Mouse (Mus musculus) T-helper 17 cell (primary cell): ENCODE results near the gene Rapgef4.

Experiments used
- in situ Hi-C, 2 experiments: fragments of 300-600 bp; cut with MboI, MseI; formaldehyde crosslinking; loops; 1 replicate in 1 of 2; 2 replicates in 1 of 2; pipeline ENCODE4 v1.15.1; 2025; ENCODE audit warnings: high pct_unique_total_duplicates in 2 of 2

Rapgef4 gene

GRCm38 (mm10) chr2:72026506-72026905 is 45.5 kb downstream of the Rapgef4 start:
- in situ Hi-C loops, result loop anchor here (5.0 kb wide), 1 partner anchor 124 kb away; no protein-coding TSS in a partner anchor

GRCm38 (mm10) chr2:72029081-72029480 is 48.0 kb downstream of the Rapgef4 start:
- in situ Hi-C loops, result loop anchor here (5.0 kb wide), 1 partner anchor 127 kb away; no protein-coding TSS in a partner anchor

GRCm38 (mm10) chr2:72029586-72030144 is 48.6 kb downstream of the Rapgef4 start:
- in situ Hi-C loops, result loop anchor here (5.0 kb wide), 2 partner anchors 62 to 127 kb away; no protein-coding TSS in a partner anchor

- in situ Hi-C loops, result loop anchor here (5.0 kb wide), 1 partner anchor 64 kb away; no protein-coding TSS in a partner anchor
Measured at GRCm38 (mm10) chr2:72031717-72032116, 50.7 kb downstream of the Rapgef4 start.

GRCm38 (mm10) chr2:72035616-72036015 is 54.6 kb downstream of the Rapgef4 start:
- in situ Hi-C loops, result loop anchor here in 1 of 2 experiments (5.0 kb wide), 1 partner anchor 117 kb away; no protein-coding TSS in a partner anchor

GRCm38 (mm10) chr2:72037357-72037756 is 56.3 kb downstream of the Rapgef4 start:
- in situ Hi-C loops, result loop anchor here in 1 of 2 experiments (5.0 kb wide), 1 partner anchor 115 kb away; no protein-coding TSS in a partner anchor

GRCm38 (mm10) chr2:72038235-72038634 is 57.2 kb downstream of the Rapgef4 start:
- in situ Hi-C loops, result loop anchor here in 1 of 2 experiments (5.0 kb wide), 1 partner anchor 114 kb away; no protein-coding TSS in a partner anchor

- in situ Hi-C loops, result loop anchor here in 1 of 2 experiments (5.0 kb wide), 1 partner anchor 114 kb away; no protein-coding TSS in a partner anchor
Measured at GRCm38 (mm10) chr2:72038651-72039251, 57.7 kb downstream of the Rapgef4 start.

- in situ Hi-C loops, result loop anchor here (5.0 to 10.0 kb wide), 4 partner anchors 113 to 1455 kb away; no protein-coding TSS in a partner anchor
Measured at GRCm38 (mm10) chr2:72039522-72040045, 58.5 kb downstream of the Rapgef4 start.

- in situ Hi-C loops, result loop anchor here (5.0 to 10.0 kb wide), 3 partner anchors 116 to 1456 kb away; no protein-coding TSS in a partner anchor
Measured at GRCm38 (mm10) chr2:72041087-72041486, 60.0 kb downstream of the Rapgef4 start.

GRCm38 (mm10) chr2:72042093-72042492 is 61.1 kb downstream of the Rapgef4 start:
- in situ Hi-C loops, result loop anchor here (5.0 to 10.0 kb wide), 3 partner anchors 115 to 1457 kb away; no protein-coding TSS in a partner anchor

GRCm38 (mm10) chr2:72044191-72044590 is 63.2 kb downstream of the Rapgef4 start:
- in situ Hi-C loops, result loop anchor here (5.0 to 10.0 kb wide), 3 partner anchors 113 to 1459 kb away; no protein-coding TSS in a partner anchor

- in situ Hi-C loops, result loop anchor here in 1 of 2 experiments (10.0 kb wide), 1 partner anchor 1460 kb away; no protein-coding TSS in a partner anchor
Measured at GRCm38 (mm10) chr2:72045024-72045423, 64.0 kb downstream of the Rapgef4 start.

GRCm38 (mm10) chr2:72045659-72046058 is 64.6 kb downstream of the Rapgef4 start:
- in situ Hi-C loops, result loop anchor here in 1 of 2 experiments (10.0 kb wide), 1 partner anchor 1461 kb away; no protein-coding TSS in a partner anchor

GRCm38 (mm10) chr2:72050451-72050850 is 69.4 kb downstream of the Rapgef4 start:
- in situ Hi-C loops, result loop anchor here in 1 of 2 experiments (10.0 kb wide), 1 partner anchor 1634 kb away; no protein-coding TSS in a partner anchor

GRCm38 (mm10) chr2:72054280-72054679 is 73.2 kb downstream of the Rapgef4 start:
- in situ Hi-C loops, result loop anchor here in 1 of 2 experiments (10.0 kb wide), 1 partner anchor 1631 kb away; no protein-coding TSS in a partner anchor

GRCm38 (mm10) chr2:72054736-72055135 is 73.7 kb downstream of the Rapgef4 start:
- in situ Hi-C loops, result loop anchor here in 1 of 2 experiments (10.0 kb wide), 1 partner anchor 1630 kb away; no protein-coding TSS in a partner anchor

GRCm38 (mm10) chr2:72055476-72055875 is 74.4 kb downstream of the Rapgef4 start:
- in situ Hi-C loops, result loop anchor here in 1 of 2 experiments (10.0 kb wide), 1 partner anchor 1629 kb away; no protein-coding TSS in a partner anchor

GRCm38 (mm10) chr2:72056081-72056874 is 75.2 kb downstream of the Rapgef4 start:
- in situ Hi-C loops, result loop anchor here in 1 of 2 experiments (10.0 kb wide), 1 partner anchor 1629 kb away; no protein-coding TSS in a partner anchor

- in situ Hi-C loops, result no loop called here
Measured at GRCm38 (mm10) chr2:72062931-72063330, 81.9 kb downstream of the Rapgef4 start.
